Mouse (Mus musculus) heart, postnatal 0 days (tissue): ENCODE results near the gene Wnk2. TPM values are rescaled to one million over a fixed set of nuclear protein-coding genes. Genes with fewer than 3 reads are reported as not detected.

Source experiments
- ATAC-seq: fragments of 200-750 bp; cut with Nextera tagmentation; 2 replicates; pipeline ENCODE4 v1.8.0; 2017; ENCODE audit warnings: low read depth, moderate number of reproducible peaks, moderate library complexity; ENCODE audit not compliant: insufficient read depth
- DNase-seq: peaks from one replicate; pipeline ENCODE4 v3.0.0-alpha.2; 2016; ENCODE audit warnings: low spot score
- H3K27ac ChIP-seq: fragments of 300-500 bp; sonication (generic); 2 replicates; pipeline ENCODE4 v1.5.1; 2014; ENCODE audit warnings: low read depth, mild to moderate bottlenecking
- H3K27me3 ChIP-seq: fragments of 300-500 bp; sonication (generic); 2 replicates; pipeline ENCODE4 v1.6.1; 2014; ENCODE audit warnings: low read length, mixed read lengths; ENCODE audit not compliant: control insufficient read depth, insufficient read depth
- H3K36me3 ChIP-seq: fragments of 300-500 bp; sonication (generic); replicated peaks from 2 replicates; pipeline ENCODE4 v1.6.1; 2014; ENCODE audit warnings: low read length, mixed read lengths; ENCODE audit not compliant: control insufficient read depth, insufficient read depth
- H3K4me1 ChIP-seq: fragments of 300-500 bp; sonication (generic); 2 replicates; pipeline ENCODE4 v1.6.1; 2014; ENCODE audit warnings: antibody characterized with exemption; ENCODE audit not compliant: control insufficient read depth, insufficient read depth
- H3K4me2 ChIP-seq: fragments of 300-500 bp; sonication (generic); 2 replicates; pipeline ENCODE4 v1.6.1; 2014; ENCODE audit warnings: low read depth, mild to moderate bottlenecking, low read length, moderate library complexity
- H3K4me3 ChIP-seq: fragments of 300-500 bp; sonication (generic); 2 replicates; pipeline ENCODE4 v1.5.1; 2014; ENCODE audit warnings: low read depth, low read length
- H3K9ac ChIP-seq: fragments of 300-500 bp; sonication (generic); replicated peaks from 2 replicates; pipeline ENCODE4 v1.6.1; 2014; ENCODE audit warnings: low read depth, low read length, mixed read lengths
- H3K9me3 ChIP-seq: fragments of 300-500 bp; sonication (generic); replicated peaks from 2 replicates; pipeline ENCODE4 v1.6.1; 2016; ENCODE audit warnings: low read length; ENCODE audit not compliant: control insufficient read depth
- CTCF ChIP-seq: IDR thresholded peaks from 2 replicates; pipeline ENCODE4 v1.5.1; 2016; ENCODE audit warnings: antibody characterized with exemption, control low read depth, low read depth
- EP300 ChIP-seq: IDR thresholded peaks from 2 replicates; pipeline ENCODE4 v1.6.1; 2016; ENCODE audit warnings: antibody characterized with exemption, low read depth
- WGBS: fragments of 180-500 bp; shearing (Covaris S2); extraction: QIAGEN DNeasy Blood & Tissue Kit; methylation state at CpG from one replicate; pipeline ENCODE4 v1.1.7; 2014; 5-methylcytosine and 5-hydroxymethylcytosine counted together
- polyA plus RNA-seq: library from polyadenylated mRNA; unstranded; fragments of >200 nt; fragmentation: Nextera tagmentation; extraction: Ambion mirVana; gene quantifications from 2 replicates; pipeline ENCODE4 v1.2.1, GENCODE M21; 2015
- total RNA-seq: library from RNA; depleted of rRNA; stranded (reverse); fragments of >200 nt; gene quantifications from 2 replicates; pipeline ENCODE4 v1.2.3, GENCODE M21; 2014; ENCODE audit warnings: low replicate concordance

The Wnk2 gene
- total and polyA plus RNA-seq, 2 experiments from 2014 or later, result 1.5 to 5.5 TPM

GRCm38 (mm10) chr13:49163645-49164044, 15.8 kb upstream of the Wnk2 start:
- Histone ChIP-seq H3K27me3 (no peaks in the 10 kb centered on the region), H3K4me1 (no peaks in the 10 kb centered on the region), H3K9ac (no peak overlapping the region), H3K9me3 (no peaks in the 10 kb centered on the region), H3K27ac (no peak overlapping the region), H3K4me2 (no peak overlapping the region), H3K36me3 (no peaks in the 10 kb centered on the region), H3K4me3 (no peak overlapping the region)
- TF ChIP-seq EP300, result no peak
- TF ChIP-seq CTCF, result no peak
- WGBS, result 33% methylated on average over 7 of the region's 7 CpGs
- DNase-seq (no peak), ATAC-seq (no peak)

DNA sequence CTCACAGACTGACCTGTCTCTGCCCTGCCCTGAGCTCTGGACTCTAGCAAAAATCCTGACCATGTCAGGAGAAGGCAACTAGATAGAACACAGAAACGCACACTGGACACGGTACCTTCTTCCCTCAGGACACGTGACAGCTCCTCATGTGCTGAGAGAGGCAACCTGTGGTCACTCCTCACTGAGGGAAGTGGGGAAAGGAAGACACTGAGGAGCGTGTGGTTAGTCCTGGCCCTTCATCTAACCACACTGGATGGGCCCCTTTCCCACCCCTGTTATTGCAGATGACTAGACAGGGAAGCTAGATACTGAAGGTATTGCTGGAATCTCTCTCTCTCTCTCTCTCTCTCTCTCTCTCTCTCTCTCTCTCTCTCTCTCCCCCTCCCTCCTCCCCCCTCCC, 14.9 kb upstream of the Wnk2 start:
- H3K27me3 ChIP-seq, result no peaks in the 10 kb centered on the region
- TF ChIP-seq CTCF (no peak), EP300 (no peak)
- ATAC-seq, result no peak
- H3K27ac ChIP-seq, result no peak overlapping the region
- no peak overlapping the region for H3K9ac ChIP-seq
- no peak overlapping the region for H3K4me3 ChIP-seq
- no peaks in the 10 kb centered on the region for H3K36me3 ChIP-seq
- H3K4me2 ChIP-seq, result no peak overlapping the region
- WGBS, result 45% methylated on average over 4 of the region's 4 CpGs
- H3K4me1 ChIP-seq, result no peaks in the 10 kb centered on the region
- peak; percentile 4 for DNase-seq
- H3K9me3 ChIP-seq, result no peaks in the 10 kb centered on the region

DNA sequence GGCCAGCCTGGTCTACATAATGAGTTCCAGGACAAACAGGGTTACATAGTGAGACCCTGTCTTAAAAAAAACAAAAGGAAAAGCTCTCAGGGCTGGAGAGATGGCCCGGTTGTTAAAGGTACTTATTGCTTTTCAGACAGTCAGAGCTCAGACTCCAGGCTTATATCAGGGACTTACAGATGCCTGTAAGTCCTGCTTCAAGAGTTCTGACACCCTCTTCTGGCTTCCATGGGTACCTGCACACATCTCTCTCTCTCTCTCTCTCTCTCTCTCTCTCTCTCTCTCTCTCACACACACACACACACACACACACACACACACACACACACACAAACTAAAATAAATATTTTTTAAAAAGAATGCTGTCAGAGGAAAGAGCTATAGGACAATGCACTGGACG, 13.4 kb upstream of the Wnk2 start:
- peak; percentile 19; the same call in 1 of the 2 replicates for TF ChIP-seq CTCF
- TF ChIP-seq EP300, result no peak
- Histone ChIP-seq H3K36me3 (no peaks in the 10 kb centered on the region), H3K4me2 (no peak overlapping the region), H3K27me3 (no peaks in the 10 kb centered on the region), H3K9ac (no peak overlapping the region), H3K4me1 (no peaks in the 10 kb centered on the region), H3K27ac (no peak overlapping the region), H3K4me3 (no peak overlapping the region), H3K9me3 (0 out of 2 replicates have a peak, but pooled peaks cover 6% of the 10 kb centered on the region)
- WGBS, result 52% methylated on average over 2 of the region's 2 CpGs
- ATAC-seq (no peak), DNase-seq (peak; percentile 4)

- peak; percentile 3 for DNase-seq
- Histone ChIP-seq H3K9ac (no peak overlapping the region), H3K4me2 (no peak overlapping the region), H3K27ac (no peak overlapping the region), H3K27me3 (no peaks in the 10 kb centered on the region), H3K36me3 (no peaks in the 10 kb centered on the region), H3K4me1 (0 out of 2 replicates have a peak, but pooled peaks cover 12% of the 10 kb centered on the region), H3K9me3 (0 out of 2 replicates have a peak, but pooled peaks cover 6% of the 10 kb centered on the region), H3K4me3 (no peak overlapping the region)
- 64% methylated on average over 10 of the region's 10 CpGs for WGBS
- TF ChIP-seq EP300 (no peak), CTCF (no peak)
- no peak for ATAC-seq
These were observed 10.4 kb upstream of the Wnk2 start for GRCm38 (mm10) chr13:49158040-49158713.

DNA sequence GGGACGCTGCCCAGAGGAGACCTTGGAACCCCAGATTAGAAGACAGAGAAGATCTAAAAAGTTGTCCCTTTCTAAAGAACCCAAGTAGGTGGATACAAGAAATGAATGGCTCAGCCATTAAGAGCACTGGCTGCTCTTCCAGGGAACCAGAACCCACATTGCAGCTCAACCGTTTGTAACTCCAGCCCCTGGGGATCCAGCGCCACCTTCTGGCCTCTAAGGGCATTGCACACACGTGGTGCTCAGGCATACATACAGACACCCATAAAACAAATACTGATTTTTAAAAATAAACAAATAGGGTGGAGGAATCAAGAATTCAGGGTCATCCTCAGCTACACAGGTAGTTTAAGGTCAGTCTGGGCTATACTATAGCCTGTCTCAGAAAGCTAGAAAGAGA, 8.8 kb upstream of the Wnk2 start:
- WGBS, result 71% methylated on average over 4 of the region's 4 CpGs
- TF ChIP-seq EP300 (no peak), CTCF (peak; percentile 15; the same call in 1 of the 2 replicates)
- H3K9me3 ChIP-seq, result 0 out of 2 replicates have a peak, but pooled peaks cover 6% of the 10 kb centered on the region

More for the DNA sequence above, 8.8 kb upstream of the Wnk2 start:
- Histone ChIP-seq H3K36me3 (no peaks in the 10 kb centered on the region), H3K4me2 (no peak overlapping the region), H3K27me3 (no peaks in the 10 kb centered on the region), H3K9ac (no peak overlapping the region), H3K27ac (no peak overlapping the region), H3K4me1 (0 out of 2 replicates have a peak, but pooled peaks cover 12% of the 10 kb centered on the region), H3K4me3 (no peak overlapping the region)
- no peak for ATAC-seq
- DNase-seq, result no peak
